Mouse (Mus musculus): ENCODE measurements around the gene St7.

St7 gene

DNA sequence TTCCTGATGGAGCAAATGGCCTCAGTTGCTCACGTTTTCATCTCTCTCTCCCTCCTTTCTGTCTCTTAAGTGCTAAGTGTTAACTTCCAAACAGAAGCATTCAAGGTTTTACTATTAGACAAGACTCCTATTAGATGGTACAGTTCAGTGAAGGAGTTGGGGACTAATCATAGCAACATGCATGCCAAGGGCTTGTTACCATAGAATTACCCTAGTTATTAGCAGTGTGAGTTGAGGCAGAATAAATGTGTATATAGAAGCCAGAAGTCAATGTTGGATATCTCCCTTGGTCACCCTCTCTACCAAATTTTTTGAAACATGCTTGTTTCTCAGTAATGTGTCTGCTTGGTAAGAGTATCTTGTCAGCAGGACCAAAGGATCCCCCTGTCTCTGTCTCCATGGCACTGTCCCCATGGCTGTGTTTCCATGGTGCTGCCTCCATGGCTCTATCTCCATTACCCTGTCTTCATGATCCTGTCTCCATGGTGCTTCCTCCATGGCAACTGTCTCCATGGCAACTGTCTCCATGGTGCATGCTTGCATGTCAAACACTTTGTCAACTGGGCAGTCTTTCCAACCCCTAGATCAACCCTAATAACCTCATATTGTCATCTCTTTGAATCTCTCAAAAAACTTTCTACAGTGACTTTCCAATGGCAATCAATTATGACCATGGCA lies 275.9 kb downstream of the St7 start:
- DNase-seq, result no peak

GRCm38 (mm10) chr6:17969815-17970214 lies 277.1 kb downstream of the St7 start:
- no peak for DNase-seq

GRCm38 (mm10) chr6:17971393-17971792 lies 278.7 kb downstream of the St7 start:
- no peak for DNase-seq

DNA sequence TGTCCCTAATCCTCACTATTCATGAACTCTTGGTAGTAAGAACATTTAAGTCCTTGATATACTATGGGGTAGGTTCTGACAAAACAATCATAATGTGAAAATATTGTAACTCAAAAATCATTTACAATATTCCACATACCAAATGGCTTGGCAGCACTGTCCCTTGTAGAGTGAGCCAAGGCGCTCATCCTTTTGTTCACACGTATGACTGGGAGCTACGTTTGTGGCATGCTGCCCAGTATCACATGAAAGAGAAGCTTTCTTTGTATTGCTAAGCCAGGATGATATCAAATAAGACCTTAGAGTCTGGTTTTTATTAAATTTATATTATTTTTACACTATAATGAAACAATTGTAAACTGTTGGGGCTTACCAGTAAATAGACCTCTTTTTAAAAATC lies 281.7 kb downstream of the St7 start:
- DNase-seq, result no peak

GRCm38 (mm10) chr6:17977165-17977564 lies 284.4 kb downstream of the St7 start:
- no peak for DNase-seq

DNA sequence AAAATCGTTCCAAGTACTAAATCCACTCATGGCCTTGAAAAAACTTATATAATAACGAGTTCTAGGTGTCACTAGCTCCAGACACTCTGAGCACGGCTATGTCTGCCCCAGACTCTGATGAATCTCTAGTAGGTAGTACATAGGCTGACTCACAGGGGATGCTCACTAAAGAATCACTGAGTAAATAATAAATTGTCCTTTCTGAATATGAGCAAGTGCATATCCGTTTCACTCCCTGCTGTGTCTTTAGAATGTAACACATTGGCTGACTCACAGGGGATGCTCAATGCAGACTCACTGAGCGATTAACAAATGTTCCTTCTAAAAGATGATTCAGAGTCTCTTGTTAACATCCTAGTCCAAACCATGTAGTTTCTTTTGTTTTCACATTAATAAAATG lies 285.6 kb downstream of the St7 start:
- DNase-seq, result no peak

DNA sequence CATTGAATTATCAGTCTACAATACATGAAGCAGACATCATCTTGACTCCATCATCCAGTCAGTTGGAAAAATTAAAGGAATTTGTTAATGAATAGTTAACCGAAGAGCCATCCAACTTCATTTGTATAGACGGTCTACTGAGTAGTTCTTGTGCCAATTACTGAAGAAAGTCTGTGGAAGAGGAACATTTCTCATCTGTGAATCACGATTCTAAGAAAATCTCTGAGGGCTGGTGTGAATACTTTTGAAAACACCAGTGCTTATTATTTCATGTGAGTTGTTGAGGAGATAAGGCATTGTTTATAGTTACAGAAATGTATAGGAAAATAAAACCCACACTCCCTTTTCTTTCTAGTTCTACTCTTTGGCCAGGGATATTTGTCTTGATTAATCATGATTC lies 286.1 kb downstream of the St7 start:
- no peak for DNase-seq

DNA sequence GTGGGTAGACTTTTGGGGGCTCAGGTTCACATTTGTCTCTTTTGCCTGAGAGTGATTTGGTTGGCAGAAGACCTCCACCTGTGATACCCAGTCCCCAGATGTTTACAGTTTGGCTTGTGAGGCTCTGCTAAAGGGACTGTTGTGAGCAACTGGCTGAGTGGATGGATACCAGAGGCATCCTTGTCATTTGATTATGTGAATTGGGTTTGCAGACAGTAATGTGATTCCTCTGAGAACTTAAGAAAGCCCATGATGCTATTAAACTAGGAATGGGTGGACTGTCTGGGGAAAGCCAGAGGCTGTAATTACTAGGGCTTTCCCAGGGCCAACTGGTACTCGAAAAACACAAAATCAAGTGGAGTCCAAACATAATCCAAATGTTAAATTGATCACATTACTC lies 286.6 kb downstream of the St7 start:
- no peak for DNase-seq

- DNase-seq, result no peak
Observed at GRCm38 (mm10) chr6:17990173-17991028, 297.7 kb downstream of the St7 start.

GRCm38 (mm10) chr6:17991625-17992024 lies 298.9 kb downstream of the St7 start:
- no peak for DNase-seq
